In genomic region chr1:194797843-194798242, GRCm38 (mm10) we compare ENCODE assay signal across 23 mouse cellular contexts.
DNase-seq lines count a peak whose midpoint lies in the region; ATAC-seq and TF ChIP-seq lines count a peak whose summit lies in the region.
"Had no signal": no experiment of that assay in that cellular context is flagged by ENCODE, and none has a peak within 500 bp of the region (broad histone marks: within the 10 kb centered on the region; RNA-seq: fewer than 3 reads in every experiment).

No protein-coding gene starts in this region.

- 22% methylated on average over 1 of the region's 1 CpGs for WGBS in liver, embryonic 13.5 days (ENCODE audit: insufficient replicate concordance)
- WGBS in hindbrain, postnatal 0 days, result 100% methylated on average over 1 of the region's 1 CpGs
- WGBS in midbrain, embryonic 13.5 days, result 100% methylated on average over 1 of the region's 1 CpGs

- no peak overlapping the region for H3K4me3 ChIP-seq in MEL (ENCODE audit: control insufficient read depth in 1 of 2, insufficient read depth in 1 of 2, low read depth in 2 of 2, low read length in 2 of 2)
- no peak overlapping the region for H3K4me3 ChIP-seq in liver, embryonic 13.5 days (replicated peaks)
- H3K4me3 ChIP-seq in hindbrain, postnatal 0 days (ENCODE audit: low read length), result no peak overlapping the region
- no peak overlapping the region for H3K4me3 ChIP-seq in midbrain, embryonic 13.5 days (replicated peaks)
- H3K4me3 ChIP-seq: forebrain, embryonic 10.5 days; forebrain, embryonic 15.5 days; gastrocnemius, adult 2 months; hindbrain, embryonic 10.5 days; hindbrain, embryonic 15.5 days; layer of hippocampus, adult 2 months; limb, embryonic 13.5 days had no signal

- H3K79me2 ChIP-seq in MEL (ENCODE audit: control insufficient read depth, insufficient read depth, low read length, poor library complexity), result no peaks in the 10 kb centered on the region

- H3K27ac ChIP-seq in MEL (ENCODE audit: control insufficient read depth, low read depth, low read length), result no peak overlapping the region
- no peak overlapping the region for H3K27ac ChIP-seq in liver, embryonic 13.5 days
- no peak overlapping the region for H3K27ac ChIP-seq in hindbrain, postnatal 0 days
- H3K27ac ChIP-seq in midbrain, embryonic 13.5 days, result no peak overlapping the region
- H3K27ac ChIP-seq: forebrain, embryonic 10.5 days; gastrocnemius, adult 2 months; hindbrain, embryonic 10.5 days; hindbrain, embryonic 15.5 days; layer of hippocampus, adult 2 months; limb, embryonic 13.5 days had no signal

- 0 out of 2 replicates have a peak, but pooled peaks have one; percentile 20 for ATAC-seq in erythroblast, adult 5-6 weeks (replicated peaks; ENCODE audit: low FRiP score, poor library complexity, severe bottlenecking)
- ATAC-seq in liver, embryonic 13.5 days (ENCODE audit: low read depth), result peak; percentile 89
- ATAC-seq in megakaryocyte progenitor cell, adult 5-6 weeks (replicated peaks; ENCODE audit: poor library complexity), result peak; percentile 62
- ATAC-seq in hindbrain, postnatal 0 days, result no peak
- ATAC-seq in midbrain, embryonic 13.5 days, result no peak
- ATAC-seq: forebrain, embryonic 15.5 days had no signal

- no peaks in the 10 kb centered on the region for H3K36me3 ChIP-seq in MEL (ENCODE audit: control insufficient read depth in 1 of 2, insufficient read depth in 2 of 2, low read length in 2 of 2)
- H3K36me3 ChIP-seq in liver, embryonic 13.5 days, result peaks cover 20% of the 10 kb centered on the region
- H3K36me3 ChIP-seq in hindbrain, postnatal 0 days (ENCODE audit: insufficient read depth, low read length), result peaks cover 78% of the 10 kb centered on the region
- H3K36me3 ChIP-seq in midbrain, embryonic 13.5 days, result peaks cover 88% of the 10 kb centered on the region

- peaks cover 0 to 4% of the 10 kb centered on the region in 2 experiments; a peak in 1 of 4 replicates for H3K27me3 ChIP-seq in MEL (ENCODE audit: control insufficient read depth in 1 of 2, insufficient read depth in 2 of 2, low read length in 2 of 2)
- H3K27me3 ChIP-seq in liver, embryonic 13.5 days, result no peaks in the 10 kb centered on the region
- H3K27me3 ChIP-seq in hindbrain, postnatal 0 days (ENCODE audit: insufficient read depth, low read length), result no peaks in the 10 kb centered on the region
- H3K27me3 ChIP-seq in midbrain, embryonic 13.5 days, result no peaks in the 10 kb centered on the region; the same call in 1 of the 2 replicates
- H3K27me3 ChIP-seq: forebrain, embryonic 15.5 days; hindbrain, embryonic 15.5 days; limb, embryonic 13.5 days had no signal

- H3K9ac ChIP-seq in MEL (ENCODE audit: control insufficient read depth, low read depth, low read length, poor library complexity, severe bottlenecking), result no peak overlapping the region
- H3K9ac ChIP-seq in liver, embryonic 13.5 days, result no peak overlapping the region
- no peak overlapping the region for H3K9ac ChIP-seq in hindbrain, postnatal 0 days (replicated peaks; ENCODE audit: low read length)
- H3K9ac ChIP-seq in midbrain, embryonic 13.5 days (replicated peaks), result no peak overlapping the region
- H3K9ac ChIP-seq: forebrain, embryonic 15.5 days; hindbrain, embryonic 15.5 days; limb, embryonic 13.5 days had no signal

- TF ChIP-seq POLR2A in MEL (IDR thresholded peaks at IDR 0.05; ENCODE audit: control insufficient read depth in 1 of 2, insufficient read depth in 1 of 2, low read depth in 1 of 2, low read length in 2 of 2, poor library complexity in 1 of 2), result no peak

- TF ChIP-seq EP300 in MEL (IDR thresholded peaks at IDR 0.05; ENCODE audit: low read depth in 1 of 2, low read length in 2 of 2), result peak; percentile 49 to 65

- H3K9me3 ChIP-seq in MEL (replicated peaks; ENCODE audit: insufficient read depth, low read length), result no peaks in the 10 kb centered on the region
- no peaks in the 10 kb centered on the region for H3K9me3 ChIP-seq in liver, embryonic 13.5 days (replicated peaks)
- H3K9me3 ChIP-seq in hindbrain, postnatal 0 days (ENCODE audit: low read length), result no peaks in the 10 kb centered on the region
- no peaks in the 10 kb centered on the region for H3K9me3 ChIP-seq in midbrain, embryonic 13.5 days
- H3K9me3 ChIP-seq: forebrain, embryonic 10.5 days; forebrain, embryonic 15.5 days; hindbrain, embryonic 10.5 days; hindbrain, embryonic 15.5 days; limb, embryonic 13.5 days had no signal

- DNase-seq in MEL (ENCODE audit: low read depth, low spot score), result peak; percentile 17
- peak; percentile 23 for DNase-seq in liver, embryonic 13.5 days
- DNase-seq in hindbrain, postnatal 0 days (ENCODE audit: low spot score), result no peak
- DNase-seq in right cerebral cortex, postnatal 4 days, result no peak
- DNase-seq: adrenal gland, postnatal 25 days; cerebellum, adult 2 months; cerebellum, postnatal 14 days; gastrocnemius, adult 2 months; heart, postnatal 14 days; kidney, adult 2 months; kidney, postnatal 36 days; lung, adult 2 months; lung, postnatal 10 days had no signal

- TF ChIP-seq RAD21 in MEL (IDR thresholded peaks at IDR 0.05; ENCODE audit: low read depth, low read length), result no peak

- TF ChIP-seq CTCF in MEL (IDR thresholded peaks at IDR 0.05 in 2 of 3, conservative IDR thresholded peaks at IDR 0.05 in 1 of 3; ENCODE audit: control insufficient read depth in 1 of 3, insufficient read depth in 1 of 3, low read depth in 2 of 3, low read length in 3 of 3, poor library complexity in 1 of 3, severe bottlenecking in 1 of 3), result no peak
- no peak for TF ChIP-seq CTCF in hindbrain, postnatal 0 days (IDR thresholded peaks at IDR 0.05; ENCODE audit: low read depth)

- H3K4me1 ChIP-seq in MEL (ENCODE audit: control insufficient read depth in 1 of 2, insufficient read depth in 2 of 2, low read length in 2 of 2), result no peaks in the 10 kb centered on the region
- H3K4me1 ChIP-seq in liver, embryonic 13.5 days (replicated peaks), result peaks cover 16% of the 10 kb centered on the region
- no peaks in the 10 kb centered on the region; the same call in none of the 2 replicates for H3K4me1 ChIP-seq in hindbrain, postnatal 0 days (ENCODE audit: insufficient read depth, low read length)
- peaks cover 4% of the 10 kb centered on the region; the same call in 1 of the 2 replicates for H3K4me1 ChIP-seq in midbrain, embryonic 13.5 days (replicated peaks)
- H3K4me1 ChIP-seq: forebrain, embryonic 15.5 days; hindbrain, embryonic 10.5 days; hindbrain, embryonic 15.5 days; limb, embryonic 13.5 days had no signal

- no peak overlapping the region for H3K4me2 ChIP-seq in liver, embryonic 13.5 days
- no peak overlapping the region for H3K4me2 ChIP-seq in hindbrain, postnatal 0 days (ENCODE audit: low read depth, low read length)
- no peak overlapping the region for H3K4me2 ChIP-seq in midbrain, embryonic 13.5 days (replicated peaks)
- H3K4me2 ChIP-seq: forebrain, embryonic 15.5 days; hindbrain, embryonic 15.5 days; limb, embryonic 13.5 days; midbrain, embryonic 11.5 days had no signal

TF ChIP-seq in MEL, 35 proteins besides CTCF, POLR2A, EP300 and RAD21:
- TF ChIP-seq ETS1 (IDR thresholded peaks at IDR 0.05; ENCODE audit: low read depth, low read length) (0 out of 2 replicates have a peak, but pooled peaks have one; percentile 46), HCFC1 (IDR thresholded peaks at IDR 0.05; ENCODE audit: low read depth, low read length) (no peak), USF1 (IDR thresholded peaks at IDR 0.05; ENCODE audit: low read depth, low read length) (no peak), RCOR1 (IDR thresholded peaks at IDR 0.05; ENCODE audit: low read depth, low read length) (0 out of 2 replicates have a peak, but pooled peaks have one; percentile 20), POLR2AphosphoS2 (IDR thresholded peaks at IDR 0.05; ENCODE audit: low read length) (no peak), TAL1 (IDR thresholded peaks at IDR 0.05; ENCODE audit: low read length) (0 out of 2 replicates have a peak, but pooled peaks have one; percentile 19), TCF12 (IDR thresholded peaks at IDR 0.05; ENCODE audit: low read depth, low read length) (peak; percentile 51; the same call in 1 of the 2 replicates), MAX (IDR thresholded peaks at IDR 0.05; ENCODE audit: low read length) (no peak), BHLHE40 (IDR thresholded peaks at IDR 0.05; ENCODE audit: borderline replicate concordance, low read depth, low read length) (no peak), GATA1 (IDR thresholded peaks at IDR 0.05; ENCODE audit: low read depth, low read length) (peak; percentile 53), TBP (IDR thresholded peaks at IDR 0.05; ENCODE audit: low read depth, low read length) (no peak), GABPA (IDR thresholded peaks at IDR 0.05; ENCODE audit: low read depth, low read length) (no peak), MAFK (IDR thresholded peaks at IDR 0.05; ENCODE audit: borderline replicate concordance, low read depth, low read length) (no peak), ZNF384 (IDR thresholded peaks at IDR 0.05; ENCODE audit: low read depth, low read length) (no peak), CHD1 (IDR thresholded peaks at IDR 0.05; ENCODE audit: low read depth, low read length) (no peak), ZMIZ1 (IDR thresholded peaks at IDR 0.05; ENCODE audit: low read depth, low read length) (no peak), USF2 (IDR thresholded peaks at IDR 0.05; ENCODE audit: borderline replicate concordance in 1 of 2, insufficient read depth in 1 of 2, low read depth in 1 of 2, low read length in 2 of 2) (no peak), JUND (IDR thresholded peaks at IDR 0.05; ENCODE audit: low read depth, low read length) (no peak), MEF2A (IDR thresholded peaks at IDR 0.05; ENCODE audit: extremely low read depth, insufficient replicate concordance, low read depth, low read length, poor library complexity, severe bottlenecking) (no peak)

Comparison
In these comparisons a context has a peak if more than half of its experiments do, and no peak if none do; other contexts are left out.
1. DNase-seq: peak in MEL (single experiment) and liver, embryonic 13.5 days (single experiment); none in hindbrain, postnatal 0 days (single experiment) and right cerebral cortex, postnatal 4 days (single experiment).
2. ATAC-seq: peak in erythroblast, adult 5-6 weeks (single experiment), liver, embryonic 13.5 days (single experiment) and megakaryocyte progenitor cell, adult 5-6 weeks (single experiment); none in hindbrain, postnatal 0 days (single experiment) and midbrain, embryonic 13.5 days (single experiment).